Mouse (Mus musculus): ENCODE measurements around the gene Mthfd1l. TPM values are rescaled to one million over a fixed set of nuclear protein-coding genes. Genes with fewer than 3 reads are reported as not detected.

Gene Mthfd1l
- polyA plus RNA-seq, 1 experiment from 2014 or later = 26.0 TPM

GRCm38 (mm10) chr10:4022628-4023303 is 49.8 kb downstream of the Mthfd1l start:
- DNase-seq (no peak), ATAC-seq (ENCODE audit: low read depth) (no peak)
- H3K9me3 ChIP-seq (replicated peaks) = no peaks in the 10 kb centered on the region
- H3K27me3 ChIP-seq = no peaks in the 10 kb centered on the region
- no peak overlapping the region for H3K9ac ChIP-seq
- H3K4me2 ChIP-seq = no peak overlapping the region
- no peak overlapping the region for H3K4me3 ChIP-seq (replicated peaks)
- H3K27ac ChIP-seq = no peak overlapping the region
- 83% methylated on average over 14 of the region's 14 CpGs for WGBS (ENCODE audit: insufficient replicate concordance)
- H3K4me1 ChIP-seq (replicated peaks) = no peaks in the 10 kb centered on the region
- H3K36me3 ChIP-seq = peaks cover 63% of the 10 kb centered on the region

- Histone ChIP-seq H3K4me2 (no peak overlapping the region), H3K9me3 (replicated peaks) (no peaks in the 10 kb centered on the region), H3K9ac (no peak overlapping the region), H3K27me3 (no peaks in the 10 kb centered on the region), H3K4me3 (replicated peaks) (no peak overlapping the region), H3K4me1 (replicated peaks) (no peaks in the 10 kb centered on the region), H3K36me3 (peaks cover 71% of the 10 kb centered on the region), H3K27ac (no peak overlapping the region)
- ATAC-seq (ENCODE audit: low read depth) = no peak
- 77% methylated on average over 4 of the region's 4 CpGs for WGBS (ENCODE audit: insufficient replicate concordance)
- no peak for DNase-seq
Measured at GRCm38 (mm10) chr10:4026616-4027015, 53.7 kb downstream of the Mthfd1l start.

DNA sequence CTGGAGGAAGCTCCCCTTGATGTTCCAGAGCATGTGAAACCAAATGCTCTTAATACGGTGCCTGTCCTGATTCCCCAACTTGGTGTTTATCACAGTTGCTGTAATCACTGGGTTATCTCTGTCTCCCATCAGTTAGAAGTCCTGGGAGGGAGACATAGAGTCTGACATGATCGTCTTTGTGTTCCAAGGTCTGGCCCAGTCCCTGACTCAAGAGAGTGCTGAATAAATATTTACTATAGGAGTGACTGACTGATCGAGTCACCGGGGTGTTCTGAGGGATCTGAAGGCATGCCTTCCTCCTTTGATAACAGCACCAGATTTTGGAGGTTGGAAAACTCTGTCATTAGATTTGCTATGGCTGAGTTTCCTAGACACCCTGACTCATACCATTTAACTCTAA is 54.5 kb downstream of the Mthfd1l start:
- H3K27ac ChIP-seq = no peak overlapping the region
- no peak overlapping the region for H3K4me3 ChIP-seq (replicated peaks)
- H3K4me1 ChIP-seq (replicated peaks) = no peaks in the 10 kb centered on the region
- DNase-seq = no peak
- peaks cover 71% of the 10 kb centered on the region for H3K36me3 ChIP-seq
- H3K9ac ChIP-seq = no peak overlapping the region
- H3K27me3 ChIP-seq = no peaks in the 10 kb centered on the region
- ATAC-seq (ENCODE audit: low read depth) = no peak
- no peak overlapping the region for H3K4me2 ChIP-seq
- H3K9me3 ChIP-seq (replicated peaks) = no peaks in the 10 kb centered on the region
- WGBS (ENCODE audit: insufficient replicate concordance) = 66% methylated on average over 4 of the region's 4 CpGs

GRCm38 (mm10) chr10:4028851-4029442 is 56.0 kb downstream of the Mthfd1l start:
- DNase-seq (no peak), ATAC-seq (ENCODE audit: low read depth) (no peak)
- no peak overlapping the region for H3K9ac ChIP-seq
- no peak overlapping the region for H3K27ac ChIP-seq
- no peak overlapping the region for H3K4me3 ChIP-seq (replicated peaks)
- no peaks in the 10 kb centered on the region for H3K27me3 ChIP-seq
- H3K4me1 ChIP-seq (replicated peaks) = no peaks in the 10 kb centered on the region
- no peak overlapping the region for H3K4me2 ChIP-seq
- peaks cover 77% of the 10 kb centered on the region for H3K36me3 ChIP-seq
- no peaks in the 10 kb centered on the region for H3K9me3 ChIP-seq (replicated peaks)
- WGBS (ENCODE audit: insufficient replicate concordance) = 76% methylated on average over 15 of the region's 15 CpGs

DNA sequence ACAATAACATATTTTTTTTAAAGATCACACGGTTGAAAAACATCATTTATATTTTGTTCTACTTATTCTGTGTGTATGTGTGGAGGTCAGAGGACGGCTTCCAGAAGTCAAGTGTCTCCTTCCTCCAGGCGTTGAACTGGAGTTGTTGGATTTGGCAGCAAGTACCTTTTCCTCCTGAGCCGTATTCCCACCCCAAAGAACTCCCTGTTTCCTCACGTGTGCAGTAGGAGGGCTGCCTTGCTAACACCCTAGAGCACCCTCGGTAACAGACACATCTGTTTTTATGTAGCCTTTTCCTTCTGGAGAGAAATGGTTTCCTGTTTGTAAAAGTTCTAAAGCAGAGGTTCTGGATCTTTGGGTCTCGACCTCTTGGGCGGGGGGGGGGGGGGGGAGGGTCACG is 60.8 kb downstream of the Mthfd1l start:
- Histone ChIP-seq H3K9me3 (replicated peaks) (no peaks in the 10 kb centered on the region), H3K27me3 (no peaks in the 10 kb centered on the region), H3K4me2 (no peak overlapping the region), H3K27ac (no peak overlapping the region), H3K4me3 (replicated peaks) (no peak overlapping the region), H3K4me1 (replicated peaks) (no peaks in the 10 kb centered on the region), H3K36me3 (peaks cover 80% of the 10 kb centered on the region), H3K9ac (no peak overlapping the region)
- WGBS (ENCODE audit: insufficient replicate concordance) = 80% methylated on average over 9 of the region's 9 CpGs
- no peak for ATAC-seq (ENCODE audit: low read depth)
- DNase-seq = no peak

DNA sequence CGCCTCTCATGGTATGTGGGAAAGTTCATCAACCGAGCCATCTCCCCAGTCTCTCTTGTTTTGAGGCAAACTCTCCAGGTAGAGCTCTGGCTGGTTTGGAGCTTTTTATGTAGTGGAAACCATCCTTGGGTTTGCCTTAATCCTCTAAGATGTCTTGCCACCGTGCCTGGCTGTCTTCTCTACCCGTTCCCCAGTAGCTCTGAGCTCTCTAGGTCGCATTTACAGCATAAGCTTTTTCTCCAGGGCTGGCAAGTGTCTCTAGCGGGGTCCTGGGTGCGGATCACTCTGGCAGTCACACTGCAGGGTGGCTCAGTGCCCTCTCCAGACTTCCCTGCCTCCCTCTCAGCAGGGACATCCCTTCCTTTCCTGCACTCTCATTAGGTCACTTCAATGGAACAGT is 63.6 kb downstream of the Mthfd1l start:
- H3K4me1 ChIP-seq (replicated peaks) = no peaks in the 10 kb centered on the region
- ATAC-seq (ENCODE audit: low read depth) = no peak
- H3K36me3 ChIP-seq = peaks cover 78% of the 10 kb centered on the region
- H3K4me3 ChIP-seq (replicated peaks) = no peak overlapping the region
- no peaks in the 10 kb centered on the region for H3K9me3 ChIP-seq (replicated peaks)
- no peak for DNase-seq
- H3K27ac ChIP-seq = no peak overlapping the region
- WGBS (ENCODE audit: insufficient replicate concordance) = 81% methylated on average over 7 of the region's 7 CpGs
- H3K9ac ChIP-seq = no peak overlapping the region
- H3K27me3 ChIP-seq = no peaks in the 10 kb centered on the region
- no peak overlapping the region for H3K4me2 ChIP-seq

GRCm38 (mm10) chr10:4037066-4037465 is 64.1 kb downstream of the Mthfd1l start:
- WGBS (ENCODE audit: insufficient replicate concordance) = 73% methylated on average over 3 of the region's 3 CpGs
- ATAC-seq (ENCODE audit: low read depth) (0 out of 2 replicates have a peak, but pooled peaks have one; percentile 10), DNase-seq (no peak)
- Histone ChIP-seq H3K27ac (no peak overlapping the region), H3K36me3 (peaks cover 80% of the 10 kb centered on the region), H3K4me1 (replicated peaks) (no peaks in the 10 kb centered on the region), H3K4me3 (replicated peaks) (no peak overlapping the region), H3K27me3 (no peaks in the 10 kb centered on the region), H3K4me2 (no peak overlapping the region), H3K9me3 (replicated peaks) (no peaks in the 10 kb centered on the region), H3K9ac (no peak overlapping the region)

DNA sequence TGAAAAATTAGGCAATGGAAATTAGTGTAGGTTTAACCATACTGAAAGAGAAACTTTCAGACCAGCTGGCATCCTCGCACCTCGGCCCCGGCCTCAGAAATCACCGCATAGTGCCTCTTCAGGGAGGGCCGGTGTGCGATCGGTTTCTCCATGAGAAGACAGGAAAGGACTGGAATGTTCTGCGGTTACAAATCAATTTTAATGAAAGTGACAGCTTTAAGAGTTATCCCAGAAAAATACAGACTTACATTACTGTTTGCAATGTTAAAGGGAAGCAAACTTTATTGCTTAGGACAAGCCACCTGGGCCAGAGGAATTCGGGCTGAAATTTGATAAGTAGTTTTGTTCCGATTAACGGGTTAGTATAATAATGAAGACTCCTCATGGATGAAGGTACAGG is 65.7 kb downstream of the Mthfd1l start:
- no peak for ATAC-seq (ENCODE audit: low read depth)
- H3K4me3 ChIP-seq (replicated peaks) = no peak overlapping the region
- no peaks in the 10 kb centered on the region for H3K27me3 ChIP-seq
- H3K27ac ChIP-seq = no peak overlapping the region
- no peak overlapping the region for H3K9ac ChIP-seq
- H3K9me3 ChIP-seq (replicated peaks) = no peaks in the 10 kb centered on the region
- no peak for DNase-seq
- no peaks in the 10 kb centered on the region for H3K4me1 ChIP-seq (replicated peaks)
- WGBS (ENCODE audit: insufficient replicate concordance) = 91% methylated on average over 11 of the region's 11 CpGs
- peaks cover 82% of the 10 kb centered on the region for H3K36me3 ChIP-seq
- no peak overlapping the region for H3K4me2 ChIP-seq

- no peak overlapping the region for H3K27ac ChIP-seq
- WGBS (ENCODE audit: insufficient replicate concordance) = 72% methylated on average over 9 of the region's 9 CpGs
- ATAC-seq (ENCODE audit: low read depth) (no peak), DNase-seq (peak; percentile 8)
- no peak overlapping the region for H3K9ac ChIP-seq
- no peaks in the 10 kb centered on the region for H3K4me1 ChIP-seq (replicated peaks)
- H3K4me2 ChIP-seq = no peak overlapping the region
- no peak overlapping the region for H3K4me3 ChIP-seq (replicated peaks)
- no peaks in the 10 kb centered on the region for H3K9me3 ChIP-seq (replicated peaks)
- no peaks in the 10 kb centered on the region for H3K27me3 ChIP-seq
- H3K36me3 ChIP-seq = peaks cover 75% of the 10 kb centered on the region
Measured at GRCm38 (mm10) chr10:4041691-4042090, 68.8 kb downstream of the Mthfd1l start.

GRCm38 (mm10) chr10:4044421-4044820 is 71.5 kb downstream of the Mthfd1l start:
- Histone ChIP-seq H3K36me3 (peaks cover 77% of the 10 kb centered on the region), H3K27me3 (no peaks in the 10 kb centered on the region), H3K27ac (no peak overlapping the region), H3K4me3 (replicated peaks) (no peak overlapping the region), H3K4me2 (no peak overlapping the region), H3K4me1 (replicated peaks) (no peaks in the 10 kb centered on the region; the same call in 1 of the 2 replicates), H3K9ac (no peak overlapping the region), H3K9me3 (replicated peaks) (no peaks in the 10 kb centered on the region)
- DNase-seq (no peak), ATAC-seq (ENCODE audit: low read depth) (no peak)
- WGBS (ENCODE audit: insufficient replicate concordance) = 83% methylated on average over 7 of the region's 7 CpGs

DNA sequence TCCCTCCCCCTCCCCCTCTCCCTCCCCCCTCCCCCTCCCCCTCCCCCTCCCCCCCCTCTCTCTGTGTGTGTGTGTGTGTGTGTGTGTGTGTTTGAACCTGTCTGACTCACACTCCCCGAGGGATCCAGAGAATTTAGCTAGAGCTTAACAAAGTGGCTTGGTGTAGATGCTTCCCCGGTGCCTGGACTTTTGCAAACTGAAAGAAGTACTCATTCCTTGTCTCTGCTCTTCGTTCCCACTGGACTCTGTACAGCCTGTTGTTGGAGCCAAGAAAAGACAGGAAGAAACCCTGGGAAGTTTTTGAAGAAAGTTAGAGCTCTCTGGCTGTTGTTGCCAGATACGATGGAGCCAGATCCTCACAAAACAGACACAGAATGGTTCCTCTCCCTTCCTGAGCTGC is 73.6 kb downstream of the Mthfd1l start:
- ATAC-seq (ENCODE audit: low read depth) (no peak), DNase-seq (no peak)
- WGBS (ENCODE audit: insufficient replicate concordance) = 76% methylated on average over 4 of the region's 4 CpGs
- Histone ChIP-seq H3K9me3 (replicated peaks) (no peaks in the 10 kb centered on the region), H3K4me2 (no peak overlapping the region), H3K27ac (no peak overlapping the region), H3K4me3 (replicated peaks) (no peak overlapping the region), H3K36me3 (peaks cover 78% of the 10 kb centered on the region), H3K4me1 (replicated peaks) (no peaks in the 10 kb centered on the region; the same call in 1 of the 2 replicates), H3K27me3 (no peaks in the 10 kb centered on the region), H3K9ac (no peak overlapping the region)

DNA sequence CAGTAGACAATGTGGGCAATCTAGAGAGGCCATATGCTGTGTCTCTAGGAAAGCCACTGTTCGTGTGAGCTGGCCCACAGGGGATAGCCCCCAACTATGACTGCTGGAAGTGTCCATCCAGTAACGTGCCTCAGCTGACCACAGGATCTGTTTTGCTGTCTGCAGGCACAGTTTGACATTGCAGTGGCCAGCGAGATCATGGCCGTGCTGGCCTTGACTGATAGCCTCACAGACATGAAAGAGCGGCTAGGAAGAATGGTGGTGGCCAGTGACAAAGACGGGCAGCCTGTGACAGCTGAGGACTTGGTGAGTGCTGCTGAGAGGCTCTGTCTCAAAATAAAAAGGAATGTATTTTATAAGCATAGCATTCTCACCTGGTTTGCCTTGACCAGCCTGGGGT is 74.7 kb downstream of the Mthfd1l start:
- DNase-seq = no peak
- Histone ChIP-seq H3K4me2 (no peak overlapping the region), H3K27ac (no peak overlapping the region), H3K9ac (no peak overlapping the region), H3K4me1 (replicated peaks) (no peaks in the 10 kb centered on the region; the same call in 1 of the 2 replicates), H3K4me3 (replicated peaks) (no peak overlapping the region), H3K36me3 (peaks cover 77% of the 10 kb centered on the region), H3K9me3 (replicated peaks) (no peaks in the 10 kb centered on the region), H3K27me3 (no peaks in the 10 kb centered on the region)
- WGBS (ENCODE audit: insufficient replicate concordance) = 80% methylated on average over 6 of the region's 6 CpGs
- ATAC-seq (ENCODE audit: low read depth) = no peak
